Mouse (Mus musculus) cerebellum, adult 9-10 months (tissue): ENCODE measurements at regions not wholly inside any gene's neighbourhood (a gene's known extent, or its start where the extent isn't known, plus 50 kb on each side); places are given as distances from the start of the nearest gene placed in this dataset.
A peak's percentile ranks its signal among the peaks of the same experiment; 100 is the strongest.

ENCODE experiments used
- DNase-seq: peaks from one replicate; pipeline ENCODE4 v3.0.0; 2022

DNA sequence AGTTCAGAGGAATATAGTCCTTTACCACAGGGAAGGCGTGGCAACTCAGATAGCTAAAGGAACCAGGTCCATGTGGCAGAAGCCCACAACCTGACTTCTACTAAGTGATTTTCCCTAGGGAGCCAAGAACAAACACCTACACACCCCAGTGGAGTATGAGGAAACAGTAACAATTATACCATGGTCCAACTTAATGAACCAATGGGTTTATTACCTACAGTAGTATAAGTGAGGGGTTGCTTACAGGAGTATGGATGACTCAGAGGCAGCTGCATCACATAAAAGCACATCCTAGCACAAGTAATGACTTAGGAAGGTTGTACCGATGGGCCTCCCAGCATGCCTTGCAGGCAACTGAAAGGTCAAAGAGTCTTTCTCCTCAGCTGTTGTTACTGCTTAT, 98.7 kb upstream of the Cul1 start:
- no peak for DNase-seq

DNA sequence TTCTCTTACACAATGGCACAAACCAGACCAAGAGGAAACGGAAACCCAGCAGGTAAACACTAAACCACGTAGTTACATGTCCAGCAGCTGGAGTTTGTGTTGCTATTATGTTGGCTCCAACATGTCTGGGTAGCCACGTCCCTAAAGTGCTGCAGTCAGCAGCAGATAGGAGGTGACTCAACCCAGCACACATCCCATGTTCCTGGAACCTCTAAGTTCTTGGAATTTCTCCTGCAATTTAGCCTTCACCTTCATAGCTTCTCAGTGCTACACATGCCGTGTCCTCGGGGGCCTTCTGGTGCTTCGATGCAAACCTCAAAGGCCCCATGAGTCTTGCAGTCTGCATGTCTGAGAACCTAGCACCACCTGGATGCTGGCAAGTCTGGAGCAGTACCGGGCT, 97.7 kb upstream of the Cul1 start:
- no peak for DNase-seq

DNA sequence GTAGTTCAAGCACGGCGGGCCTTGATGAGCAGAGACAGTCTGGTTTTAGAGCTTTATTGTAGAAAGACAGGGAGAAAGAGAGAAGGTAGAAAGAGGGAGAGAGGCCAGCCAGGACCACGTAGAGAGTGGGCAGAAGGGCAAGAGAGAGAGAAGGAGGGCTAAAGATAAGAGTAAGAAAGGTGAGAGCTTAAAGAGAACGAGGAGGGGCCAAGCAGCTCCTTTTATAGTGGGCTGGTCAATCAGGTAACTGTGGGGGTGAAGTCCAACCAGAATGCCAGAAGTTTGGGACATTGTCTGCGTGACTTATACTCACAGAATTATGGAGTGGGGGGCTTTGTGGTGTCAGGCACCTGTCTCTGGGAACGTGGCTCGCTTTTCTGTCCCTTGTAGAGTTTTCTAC, 96.7 kb upstream of the Cul1 start:
- DNase-seq, result no peak

DNA sequence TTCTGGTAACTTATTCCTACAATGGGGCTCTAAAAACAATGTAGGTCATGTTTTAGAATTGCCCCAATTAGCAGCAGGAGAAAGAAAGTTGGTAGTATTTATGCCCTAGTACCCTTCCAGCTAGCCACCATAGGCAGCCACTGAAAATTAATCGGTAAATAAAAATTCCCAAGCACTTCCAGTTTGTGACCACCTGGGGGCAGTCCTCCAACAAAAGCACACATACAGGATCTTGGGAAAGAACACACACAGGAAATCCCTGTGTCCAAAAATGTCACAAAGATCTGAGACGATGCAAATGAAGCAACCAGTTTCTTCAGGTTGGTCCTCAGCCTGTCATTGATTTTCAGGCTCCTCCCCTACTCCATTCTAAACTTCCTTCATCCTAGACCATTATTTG, 94.5 kb upstream of the Cul1 start:
- DNase-seq, result peak; percentile 65

DNA sequence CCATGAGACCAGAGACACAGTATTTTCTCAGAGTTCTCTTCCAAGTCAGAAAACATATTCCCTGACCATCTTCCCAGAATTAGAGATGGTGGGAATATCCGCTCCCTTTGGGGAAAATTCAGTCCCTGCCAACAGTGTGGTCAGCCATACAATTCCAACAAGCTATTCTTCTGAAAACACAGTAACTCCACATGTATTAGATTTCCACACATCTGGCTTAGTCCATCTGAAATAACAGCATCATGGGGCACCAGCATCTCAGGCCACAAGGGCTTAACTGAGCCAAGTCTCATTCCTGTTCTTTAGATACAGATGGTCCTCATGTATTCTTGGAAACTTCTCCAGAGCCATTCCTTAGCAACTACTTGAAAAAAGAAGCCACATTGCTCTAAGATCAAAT, 89.2 kb upstream of the Cul1 start:
- DNase-seq, result no peak

DNA sequence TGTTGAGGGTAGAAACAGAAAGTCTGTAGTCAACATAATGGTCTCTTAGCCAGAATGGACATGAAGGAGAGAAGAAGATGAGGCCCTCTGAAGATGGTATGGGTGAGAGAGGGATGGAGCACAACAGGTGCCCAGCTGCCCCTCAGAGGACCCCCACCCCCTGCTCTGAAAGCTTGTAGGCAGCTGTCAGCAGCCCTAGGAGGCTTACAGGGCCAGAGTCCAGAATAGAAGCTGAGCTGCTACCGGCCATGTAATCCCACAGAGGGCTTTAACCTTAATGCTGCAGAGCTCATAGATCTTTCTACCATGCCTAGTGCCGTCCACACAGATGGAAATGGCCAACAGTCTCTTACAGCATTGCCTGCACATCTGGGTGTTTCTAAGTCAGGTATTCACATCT, 88.6 kb upstream of the Cul1 start:
- DNase-seq, result no peak

DNA sequence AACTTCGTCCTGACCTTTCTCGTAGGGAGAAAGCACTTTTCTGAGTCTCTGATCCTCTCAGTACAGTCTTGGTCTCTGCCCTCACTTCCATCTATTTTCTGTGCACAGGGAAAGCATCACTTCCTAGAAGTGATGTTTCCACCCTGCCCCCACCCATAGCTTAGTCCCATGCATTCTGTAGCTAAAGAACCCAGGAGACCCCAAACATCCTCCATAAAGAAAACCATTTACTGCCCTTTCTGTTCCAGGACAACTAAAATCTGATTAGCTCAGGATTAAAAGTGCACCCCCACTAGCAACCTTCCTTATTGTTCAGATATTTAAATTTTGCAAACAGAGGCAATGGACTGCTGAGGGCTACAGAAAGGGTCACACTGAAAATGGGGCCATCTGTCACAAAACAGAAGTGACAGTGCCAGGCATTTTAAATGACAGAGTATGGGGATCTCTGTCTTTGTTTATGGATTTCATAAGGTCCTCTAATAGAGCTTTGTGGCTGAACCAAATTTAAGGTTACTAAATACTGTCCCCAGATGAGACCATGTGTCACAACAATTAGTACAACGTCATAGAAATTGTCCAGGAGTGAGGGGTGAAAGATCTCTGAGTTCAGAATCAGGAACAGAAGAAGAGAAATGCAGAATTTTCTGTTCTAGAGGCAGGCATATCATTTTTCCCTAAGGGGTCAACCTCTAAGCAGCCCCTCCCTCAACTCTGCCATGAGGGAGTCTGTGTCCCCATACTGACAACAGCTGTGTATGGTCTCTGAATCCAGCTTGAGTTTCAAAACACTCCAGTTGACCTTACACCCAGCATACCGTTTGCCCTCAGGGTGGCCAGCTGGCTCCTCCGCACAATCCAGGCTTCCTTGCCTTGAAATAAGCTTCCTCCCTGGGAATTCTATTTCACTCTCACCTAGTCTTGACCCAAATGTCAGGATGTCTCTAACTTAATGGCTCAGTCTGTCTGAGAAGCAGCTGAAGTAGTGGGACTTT, 87.2 kb upstream of the Cul1 start:
- peak; percentile 10 for DNase-seq

DNA sequence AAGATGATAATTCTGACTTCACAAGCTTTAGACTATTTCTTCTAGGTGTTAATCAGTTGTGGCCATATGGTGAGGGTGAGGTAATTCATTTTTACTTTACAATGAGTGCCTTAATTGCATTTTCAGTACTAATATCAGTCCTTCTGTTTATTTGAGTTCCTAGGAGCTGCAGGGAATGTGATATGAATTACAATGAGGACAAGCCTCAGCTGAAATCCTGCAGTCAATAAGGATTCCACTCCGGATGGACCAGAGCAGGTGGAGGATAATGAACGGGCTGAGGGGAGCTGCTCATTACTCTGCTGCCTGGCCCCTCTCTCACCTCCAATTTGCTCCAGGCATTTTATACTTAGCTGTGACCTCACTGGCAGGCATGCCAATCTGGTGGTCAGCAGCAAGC, 85.7 kb upstream of the Cul1 start:
- no peak for DNase-seq

DNA sequence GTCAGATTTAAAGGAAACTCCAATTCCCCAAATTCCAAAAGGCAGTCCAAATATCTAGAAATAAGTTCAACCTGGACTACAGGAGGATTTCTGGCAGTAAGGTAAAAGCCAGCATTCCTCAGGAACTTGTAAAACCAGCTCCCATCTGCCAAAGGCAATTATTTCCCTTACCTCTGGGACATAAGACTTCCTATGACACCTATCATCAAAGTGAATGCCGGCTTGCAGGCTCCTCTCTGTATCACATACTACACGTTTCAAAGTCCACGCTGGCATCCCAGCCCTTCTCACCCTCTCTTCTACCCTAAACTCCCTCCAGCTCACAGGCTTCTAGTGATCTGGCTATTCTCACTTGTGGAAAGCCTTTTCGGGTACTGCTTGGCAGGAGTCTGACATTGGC, 77.5 kb upstream of the Cul1 start:
- DNase-seq, result no peak

DNA sequence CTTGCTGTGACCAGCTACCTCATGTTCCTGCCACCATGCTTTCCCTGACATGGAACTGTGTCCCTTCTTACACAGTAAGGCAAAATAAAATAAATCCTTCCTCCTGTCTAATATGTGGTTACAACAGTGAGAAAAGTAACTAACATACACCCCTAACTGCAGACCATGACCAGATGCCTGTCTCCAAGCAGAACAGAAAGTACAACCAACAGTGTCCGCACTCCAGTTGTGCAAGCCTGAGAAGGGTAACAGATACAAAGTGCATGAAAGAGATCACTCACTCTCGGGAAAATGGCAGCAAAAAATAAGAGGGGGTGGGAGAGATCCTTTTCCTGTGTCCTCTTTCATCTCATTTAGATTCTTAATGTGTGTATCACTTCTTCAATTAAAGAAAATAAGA, 71.7 kb upstream of the Cul1 start:
- DNase-seq, result no peak

DNA sequence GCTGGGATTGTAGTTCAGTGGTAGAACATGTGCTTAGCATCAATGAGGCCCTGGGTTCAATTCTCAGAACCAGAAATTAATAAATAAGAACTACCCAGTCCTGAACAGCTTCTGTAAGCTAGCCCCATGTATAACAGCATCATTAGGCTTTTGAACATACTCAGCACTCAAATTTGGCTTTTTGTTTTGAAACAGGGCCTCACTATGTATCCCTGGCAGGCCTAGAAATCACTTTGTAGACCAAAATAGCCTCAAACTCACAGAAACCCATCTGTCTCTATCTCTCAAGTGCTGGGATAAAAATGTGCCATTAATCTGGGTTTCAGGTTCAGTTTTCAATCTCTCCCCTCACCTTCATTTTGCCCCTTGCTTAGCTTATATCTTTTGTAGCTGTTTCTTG, 66.6 kb upstream of the Cul1 start:
- no peak for DNase-seq

DNA sequence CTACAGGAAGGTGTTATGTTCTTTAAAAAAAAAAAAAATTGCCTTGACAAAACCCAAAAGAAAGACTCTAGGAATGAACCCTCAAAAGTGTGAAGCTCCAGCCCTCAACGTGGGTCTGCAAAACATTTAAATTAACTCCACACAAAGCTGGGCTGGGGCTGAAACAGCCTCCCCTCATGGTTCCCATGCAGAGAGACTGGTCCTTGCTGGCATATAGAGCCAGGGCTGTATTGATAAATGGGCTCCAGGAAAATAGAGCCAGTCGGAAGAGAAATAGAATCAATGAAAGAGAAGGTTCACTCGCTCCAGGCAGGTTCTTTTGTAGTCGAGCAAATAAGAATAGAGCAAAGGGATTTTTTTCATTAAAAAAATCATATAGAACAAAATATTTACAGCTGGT, 63.3 kb upstream of the Cul1 start:
- no peak for DNase-seq

DNA sequence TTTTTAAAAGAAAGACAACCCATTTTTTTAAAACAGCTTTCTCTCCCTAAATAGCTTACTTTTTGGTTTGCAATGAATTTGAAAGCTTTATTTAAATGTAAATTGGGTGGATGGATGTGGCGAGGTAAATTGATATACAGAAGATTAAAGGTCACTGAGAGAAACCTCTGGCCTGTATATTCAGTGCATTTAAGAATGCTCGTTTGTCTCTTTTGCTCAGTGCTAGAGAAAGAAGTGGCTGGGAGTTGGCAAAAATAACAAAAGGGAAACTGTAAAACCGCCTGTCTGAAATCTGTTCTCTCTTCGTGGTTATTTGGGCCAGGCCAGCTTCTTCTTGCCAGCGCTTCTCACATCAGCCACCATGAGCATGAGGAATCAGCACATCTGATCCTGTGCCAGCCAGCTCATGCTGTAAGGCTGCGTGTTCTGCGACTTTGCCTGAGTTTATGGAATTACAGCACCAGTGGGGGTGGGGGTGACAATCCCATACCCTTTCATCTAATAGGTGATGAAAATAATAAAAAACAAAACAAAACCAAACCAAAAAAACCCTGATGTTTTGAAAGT, 62.7 kb upstream of the Cul1 start:
- peak; percentile 20 for DNase-seq

DNA sequence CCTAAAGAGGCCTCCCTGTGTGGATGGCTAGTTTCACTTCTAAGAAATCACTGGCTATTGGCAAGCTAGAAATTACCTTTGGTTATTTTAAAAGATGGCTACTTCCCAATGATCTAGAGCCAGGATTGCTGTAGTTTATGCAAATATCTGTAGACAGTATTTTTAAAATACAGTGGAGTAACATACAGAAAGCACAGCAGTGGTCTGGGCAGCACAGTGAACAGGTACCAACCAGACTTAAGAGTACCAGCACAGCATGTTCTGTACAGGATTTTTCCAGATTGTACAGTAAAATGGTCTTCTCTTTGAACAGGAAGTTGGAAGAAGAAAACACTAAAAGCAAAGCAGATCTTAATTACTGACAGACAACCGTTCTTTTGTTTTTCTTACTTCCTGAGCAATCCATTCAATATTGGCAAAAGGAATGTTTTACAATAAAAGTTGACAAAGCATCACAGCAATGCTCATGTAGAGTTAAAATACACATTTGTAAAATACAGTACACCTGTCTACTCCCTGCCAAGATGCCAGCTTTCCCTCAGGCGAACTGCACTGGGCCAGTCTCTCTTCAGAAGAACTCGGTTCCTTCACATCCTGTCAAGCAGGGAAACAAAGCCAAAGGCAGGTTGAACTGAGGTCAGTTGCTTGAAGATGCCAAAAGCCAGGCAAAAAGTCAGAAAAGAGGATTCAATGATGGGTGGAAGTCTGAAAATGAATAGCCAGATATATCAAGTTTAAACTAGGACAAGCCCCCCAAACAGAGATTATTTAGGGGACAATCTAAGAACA, 62.0 kb upstream of the Cul1 start:
- no peak for DNase-seq

DNA sequence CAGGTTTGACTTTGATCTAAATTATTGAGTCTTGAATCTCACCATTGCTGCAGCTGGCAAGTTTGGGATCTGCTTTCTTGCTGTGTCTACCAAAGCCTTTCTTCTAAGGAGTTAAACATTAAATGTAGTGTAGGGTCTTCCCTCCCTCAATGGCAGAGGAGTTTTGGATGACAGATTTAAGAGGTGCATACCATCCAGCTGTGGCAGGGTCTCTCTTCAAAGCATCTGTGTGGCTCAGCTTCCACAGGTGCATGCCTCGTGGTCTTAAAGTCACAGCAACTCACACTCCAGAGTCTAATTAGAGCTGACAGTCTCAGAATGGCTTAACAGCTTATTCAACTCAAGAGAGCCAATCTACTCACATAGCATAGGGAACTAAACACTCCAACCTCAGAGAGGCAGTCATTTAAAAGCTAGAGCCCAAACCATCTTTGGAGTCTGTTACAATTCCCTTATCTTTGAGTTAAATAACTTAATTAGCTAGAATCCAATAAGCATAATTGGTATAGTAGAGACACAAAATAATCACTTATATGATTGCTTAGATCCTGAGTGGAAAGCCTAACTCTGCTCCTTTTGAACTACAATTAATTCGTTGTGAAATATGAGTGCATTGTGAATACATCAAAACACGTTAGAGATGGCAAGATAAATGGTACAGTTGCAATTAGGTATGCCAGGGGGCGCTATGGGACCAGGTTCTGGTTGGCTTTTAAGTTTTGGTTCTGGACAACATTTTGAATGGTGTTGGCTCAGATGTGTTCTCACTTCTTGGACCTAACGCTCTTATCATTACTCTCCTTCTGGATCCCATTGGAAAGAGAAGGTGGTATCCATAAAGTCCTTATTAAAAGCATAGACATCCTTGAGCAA, 57.5 kb upstream of the Cul1 start:
- peak; percentile 66 for DNase-seq
